Mouse (Mus musculus) adrenal gland, adult 10 weeks (tissue): ENCODE measurements around the gene Olfr733. TPM values are rescaled to one million over a fixed set of nuclear protein-coding genes. Genes with fewer than 3 reads are reported as not detected.

Experiments
- polyA plus RNA-seq: library from polyadenylated mRNA; stranded (reverse); fragments of 350-450 nt; fragmentation: Illumina TruSeq; extraction: RNeasy Lipid Tissue Mini Kit (QIAGEN cat#74804); gene quantifications from one replicate; pipeline ENCODE4 v1.2.3, GENCODE M21; 2014; ENCODE audit warnings: low read depth, low replicate concordance

The Olfr733 gene
- polyA plus RNA-seq, result not detected

DNA sequence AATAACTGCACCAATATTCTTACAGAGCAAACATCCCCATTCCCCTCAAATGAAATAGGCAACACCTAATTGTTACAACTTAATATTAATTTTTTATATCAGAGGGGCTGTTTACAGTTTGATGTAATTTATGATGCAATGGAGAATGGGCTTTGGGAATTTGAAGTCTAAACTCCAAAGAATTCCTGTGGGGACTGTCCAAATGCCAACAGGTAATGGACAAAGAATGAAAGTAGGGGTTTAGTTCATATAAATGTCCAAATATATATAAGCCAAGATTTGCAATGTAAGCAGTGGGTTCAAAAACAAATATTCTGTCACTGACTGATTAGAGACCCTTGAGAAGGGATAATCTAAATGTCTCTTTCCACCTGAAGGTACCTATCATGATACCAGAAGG lies at the start of gene Olfr733:
Gene Olfr733 (minus strand): TSS at position 101 of the 400 bp plus-strand sequence.

GRCm38 (mm10) chr14:50348796-50349195 lies 47.5 kb upstream of the Olfr733 start, which contains the start of gene Olfr735:
Olfr735 (minus strand) TSS chr14:50348872.

DNA sequence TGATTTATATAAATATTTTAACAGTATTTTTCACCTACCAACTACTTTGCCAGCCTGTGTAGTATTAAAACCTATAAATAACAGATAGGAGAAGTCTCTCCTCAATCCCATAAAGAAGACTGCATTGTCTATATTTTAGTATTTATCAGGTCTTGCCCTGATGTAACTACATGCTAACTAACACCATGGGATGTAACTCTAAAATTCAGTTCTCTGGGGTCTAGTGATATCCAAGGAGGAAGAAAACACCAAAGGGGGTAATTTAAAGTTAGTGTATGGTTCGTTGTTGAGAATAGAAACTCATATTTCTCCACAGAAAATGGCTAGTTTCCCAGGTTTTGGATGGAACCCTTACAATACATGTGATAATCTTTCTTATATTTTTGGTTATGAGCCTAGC lies 25.3 kb upstream of the Olfr733 start, which contains the start of gene Olfr734:
Gene Olfr734 (minus strand): TSS at position 101 of the 400 bp plus-strand sequence.

DNA sequence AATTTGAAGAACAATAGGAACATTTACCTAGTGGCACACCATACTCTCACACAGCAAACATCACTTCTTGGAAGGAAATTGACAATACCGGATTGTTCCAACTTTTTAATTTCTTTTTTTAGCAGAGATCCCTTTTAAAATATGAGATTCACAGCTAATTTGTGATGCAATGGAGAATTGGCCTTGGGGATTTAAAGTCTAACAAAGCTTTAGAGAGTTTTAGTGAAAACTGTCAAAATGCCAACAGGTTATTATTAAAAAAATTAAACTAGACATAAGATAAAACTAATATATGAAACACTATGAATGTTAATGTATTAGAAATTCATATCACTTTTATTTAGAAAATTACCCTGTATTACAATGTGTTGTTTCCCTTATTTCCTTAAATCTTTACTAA lies 17.2 kb downstream of the Olfr733 start, which contains the start of gene Olfr732:
Gene Olfr732 (minus strand): TSS at position 101 of the 400 bp plus-strand sequence.

Other genes with a start within 250 kb of the Olfr733 start
- gene Olfr726, start 210.6 kb downstream of the Olfr733 start, polyA plus RNA-seq, result not detected
- not detected for gene Olfr727, start 178.3 kb downstream of the Olfr733 start, polyA plus RNA-seq
- not detected for gene Olfr728, start 158.8 kb downstream of the Olfr733 start, polyA plus RNA-seq
- gene Olfr729, start 148.6 kb downstream of the Olfr733 start, polyA plus RNA-seq, result not detected
- gene Olfr730, start 113.3 kb downstream of the Olfr733 start, polyA plus RNA-seq, result not detected
- gene Olfr731, start 59.7 kb downstream of the Olfr733 start, polyA plus RNA-seq, result not detected
- not detected for gene Olfr732, start 17.3 kb downstream of the Olfr733 start, polyA plus RNA-seq
- gene Olfr734, start 25.2 kb upstream of the Olfr733 start, polyA plus RNA-seq, result not detected
- not detected for gene Olfr735, start 47.4 kb upstream of the Olfr733 start, polyA plus RNA-seq
- not detected for gene Tlr11, start 56.4 kb upstream of the Olfr733 start, polyA plus RNA-seq
- not detected for gene Olfr736, start 79.6 kb upstream of the Olfr733 start, polyA plus RNA-seq
- gene Olfr738, start 106.0 kb upstream of the Olfr733 start, polyA plus RNA-seq, result not detected
- gene Olfr739, start 117.1 kb upstream of the Olfr733 start, polyA plus RNA-seq, result not detected
- gene Olfr740, start 144.0 kb upstream of the Olfr733 start, polyA plus RNA-seq, result not detected
- gene Olfr741, start 171.2 kb upstream of the Olfr733 start, polyA plus RNA-seq, result not detected
- gene Olfr742, start 202.1 kb upstream of the Olfr733 start, polyA plus RNA-seq, result not detected
- not detected for gene Olfr743, start 220.3 kb upstream of the Olfr733 start, polyA plus RNA-seq